Mouse (Mus musculus) midbrain, embryonic 16.5 days (tissue): ENCODE measurements around the gene Zmpste24. TPM values are rescaled to one million over a fixed set of nuclear protein-coding genes. Genes with fewer than 3 reads are reported as not detected.

ENCODE experiments used
- ATAC-seq: fragments of 200-750 bp; cut with Nextera tagmentation; 2 replicates; pipeline ENCODE4 v1.8.0; 2017; ENCODE audit warnings: moderate TSS enrichment
- H3K27ac ChIP-seq: fragments of 300-500 bp; sonication (generic); 2 replicates; pipeline ENCODE4 v1.5.1; 2014; ENCODE audit warnings: mild to moderate bottlenecking, low read length, mixed read lengths
- H3K27me3 ChIP-seq: fragments of 300-500 bp; sonication (generic); 2 replicates; pipeline ENCODE4 v1.6.1; 2014; ENCODE audit warnings: low read depth, low read length, mixed read lengths; ENCODE audit not compliant: control insufficient read depth, insufficient read depth
- H3K36me3 ChIP-seq: fragments of 300-500 bp; sonication (generic); 2 replicates; pipeline ENCODE4 v1.6.1; 2014; ENCODE audit warnings: mild to moderate bottlenecking, low read length, moderate library complexity, mixed read lengths; ENCODE audit not compliant: control insufficient read depth, insufficient read depth
- H3K4me1 ChIP-seq: fragments of 300-500 bp; sonication (generic); 2 replicates; pipeline ENCODE4 v1.6.1; 2014; ENCODE audit warnings: mild to moderate bottlenecking, low read length, mixed read lengths; ENCODE audit not compliant: control insufficient read depth, insufficient read depth
- H3K4me2 ChIP-seq: fragments of 300-500 bp; sonication (generic); 2 replicates; pipeline ENCODE4 v1.6.1; 2014; ENCODE audit warnings: mild to moderate bottlenecking, low read length, mixed read lengths
- H3K4me3 ChIP-seq: fragments of 300-500 bp; sonication (generic); 2 replicates; pipeline ENCODE4 v1.5.1; 2014; ENCODE audit warnings: low read depth, mild to moderate bottlenecking, low read length, moderate library complexity, mixed read lengths
- H3K9ac ChIP-seq: fragments of 300-500 bp; sonication (generic); 2 replicates; pipeline ENCODE4 v1.6.1; 2014; ENCODE audit warnings: low read depth, low read length, mixed read lengths
- H3K9me3 ChIP-seq: fragments of 300-500 bp; sonication (generic); replicated peaks from 2 replicates; pipeline ENCODE4 v1.6.1; 2014; ENCODE audit warnings: mild to moderate bottlenecking, low read length, mixed read lengths; ENCODE audit not compliant: control insufficient read depth, poor library complexity, severe bottlenecking
- WGBS: fragments of 180-500 bp; shearing (Covaris S2); extraction: QIAGEN DNeasy Blood & Tissue Kit; methylation state at CpG from one replicate; pipeline ENCODE4 v1.1.7; 2014; 5-methylcytosine and 5-hydroxymethylcytosine counted together
- polyA plus RNA-seq: library from polyadenylated mRNA; unstranded; fragments of >200 nt; fragmentation: Nextera tagmentation; extraction: Ambion mirVana; gene quantifications from 2 replicates; pipeline ENCODE4 v1.2.1, GENCODE M21; 2015

Zmpste24 gene
- polyA plus RNA-seq, 1 experiment from 2014 or later = 23.2 TPM

GRCm38 (mm10) chr4:121015268-121015659 is 82.8 kb downstream of the Zmpste24 start:
- Histone ChIP-seq H3K4me2 (peak overlapping the region; percentile 67), H3K9ac (peak overlapping the region; percentile 20; the same call in 1 of the 2 replicates), H3K4me3 (peak overlapping the region; percentile 97), H3K36me3 (no peaks in the 10 kb centered on the region), H3K9me3 (no peaks in the 10 kb centered on the region), H3K4me1 (peaks cover 16% of the 10 kb centered on the region), H3K27me3 (no peaks in the 10 kb centered on the region), H3K27ac (no peak overlapping the region)
- ATAC-seq = no peak
- WGBS = 81% methylated on average over 7 of the region's 7 CpGs

- H3K9me3 ChIP-seq = no peaks in the 10 kb centered on the region
- WGBS = 83% methylated on average over 10 of the region's 10 CpGs
- no peaks in the 10 kb centered on the region for H3K36me3 ChIP-seq
- H3K9ac ChIP-seq = no peak overlapping the region; the same call in 1 of the 2 replicates
- no peak for ATAC-seq
- no peak overlapping the region for H3K4me3 ChIP-seq
- H3K27me3 ChIP-seq = no peaks in the 10 kb centered on the region
- peaks cover 16% of the 10 kb centered on the region for H3K4me1 ChIP-seq
- H3K4me2 ChIP-seq = peak overlapping the region; percentile 67
- H3K27ac ChIP-seq = no peak overlapping the region
Observed at GRCm38 (mm10) chr4:121014594-121015267, 83.3 kb downstream of the Zmpste24 start.

GRCm38 (mm10) chr4:121010770-121011549 is 87.1 kb downstream of the Zmpste24 start:
- H3K4me3 ChIP-seq = no peak overlapping the region
- peaks cover 15% of the 10 kb centered on the region for H3K4me1 ChIP-seq
- H3K27me3 ChIP-seq = no peaks in the 10 kb centered on the region
- H3K36me3 ChIP-seq = no peaks in the 10 kb centered on the region
- no peak for ATAC-seq
- no peaks in the 10 kb centered on the region for H3K9me3 ChIP-seq
- no peak overlapping the region for H3K27ac ChIP-seq
- no peak overlapping the region for H3K4me2 ChIP-seq
- WGBS = 82% methylated on average over 11 of the region's 11 CpGs
- no peak overlapping the region for H3K9ac ChIP-seq

Other genes with a start within 250 kb of the Zmpste24 start
- 30.6 and 35.4 TPM in 2 replicates for gene Rims3, start 243.4 kb downstream of the Zmpste24 start, polyA plus RNA-seq
- 32.2 and 35.7 TPM in 2 replicates for gene Exo5, start 173.2 kb downstream of the Zmpste24 start, polyA plus RNA-seq
- gene Zfp69, start 146.5 kb downstream of the Zmpste24 start, polyA plus RNA-seq = 5.8 and 7.2 TPM in 2 replicates
- 41.1 and 43.2 TPM in 2 replicates for gene Smap2, start 81.0 kb downstream of the Zmpste24 start, polyA plus RNA-seq
- 13.1 and 16.7 TPM in 2 replicates for gene Col9a2, start 58.9 kb downstream of the Zmpste24 start, polyA plus RNA-seq
- not detected in 2 replicates for gene Tmco2, start 11.0 kb upstream of the Zmpste24 start, polyA plus RNA-seq
- 29.3 and 33.4 TPM in 2 replicates for gene Rlf, start 116.8 kb upstream of the Zmpste24 start, polyA plus RNA-seq
- not detected in 2 replicates for gene Gm12888, start 226.7 kb upstream of the Zmpste24 start, polyA plus RNA-seq